26 mouse cellular contexts compared by ENCODE assay signal in genomic region chr7:78248119-78248642, GRCm38 (mm10).
DNase-seq lines count a peak whose midpoint lies in the region; ATAC-seq lines count a peak whose summit lies in the region.
"Had no signal": no experiment of that assay in that cellular context is flagged by ENCODE, and none has a peak within 500 bp of the region (broad histone marks: within the 10 kb centered on the region; RNA-seq: fewer than 3 reads in every experiment).

No protein-coding gene starts in this region.

- WGBS in kidney, embryonic 15.5 days = 14% methylated on average over 5 of the region's 5 CpGs
- 48% methylated on average over 5 of the region's 5 CpGs for WGBS in neural tube, embryonic 14.5 days
- WGBS in neural tube, embryonic 15.5 days = 47% methylated on average over 5 of the region's 5 CpGs

- no peak overlapping the region for H3K4me2 ChIP-seq in kidney, embryonic 15.5 days
- H3K4me2 ChIP-seq in neural tube, embryonic 14.5 days (ENCODE audit: low read depth, low read length) = no peak overlapping the region
- H3K4me2 ChIP-seq in neural tube, embryonic 15.5 days = no peak overlapping the region
- H3K4me2 ChIP-seq: embryonic facial prominence, embryonic 13.5 days; forebrain, embryonic 12.5 days; forebrain, embryonic 15.5 days; heart, embryonic 12.5 days; heart, embryonic 15.5 days; hindbrain, embryonic 13.5 days had no signal

- H3K36me3 ChIP-seq in kidney, embryonic 15.5 days = no peaks in the 10 kb centered on the region
- no peaks in the 10 kb centered on the region for H3K36me3 ChIP-seq in neural tube, embryonic 14.5 days (ENCODE audit: control insufficient read depth, insufficient read depth, low read length)
- H3K36me3 ChIP-seq in neural tube, embryonic 15.5 days = peaks cover 5% of the 10 kb centered on the region
- H3K36me3 ChIP-seq: embryonic facial prominence, embryonic 10.5 days; embryonic facial prominence, embryonic 13.5 days; forebrain, embryonic 12.5 days; heart, embryonic 12.5 days; heart, embryonic 15.5 days; hindbrain, embryonic 10.5 days had no signal

- no peak overlapping the region for H3K9ac ChIP-seq in kidney, embryonic 15.5 days
- H3K9ac ChIP-seq in neural tube, embryonic 14.5 days (replicated peaks; ENCODE audit: low read depth, low read length) = no peak overlapping the region
- no peak overlapping the region for H3K9ac ChIP-seq in neural tube, embryonic 15.5 days (replicated peaks)
- H3K9ac ChIP-seq: embryonic facial prominence, embryonic 13.5 days; forebrain, embryonic 12.5 days; forebrain, embryonic 15.5 days; heart, embryonic 12.5 days; heart, embryonic 15.5 days; hindbrain, embryonic 13.5 days had no signal

- H3K4me1 ChIP-seq in kidney, embryonic 15.5 days = peaks cover 10% of the 10 kb centered on the region
- no peaks in the 10 kb centered on the region for H3K4me1 ChIP-seq in neural tube, embryonic 14.5 days (ENCODE audit: control insufficient read depth, insufficient read depth, low read length)
- no peaks in the 10 kb centered on the region for H3K4me1 ChIP-seq in neural tube, embryonic 15.5 days
- H3K4me1 ChIP-seq: embryonic facial prominence, embryonic 10.5 days; embryonic facial prominence, embryonic 13.5 days; forebrain, embryonic 12.5 days; forebrain, embryonic 15.5 days; heart, embryonic 12.5 days; heart, embryonic 15.5 days; hindbrain, embryonic 10.5 days; hindbrain, embryonic 13.5 days had no signal

- peak overlapping the region; percentile 45; the same call in 1 of the 2 replicates for H3K27ac ChIP-seq in kidney, embryonic 15.5 days
- no peak overlapping the region for H3K27ac ChIP-seq in neural tube, embryonic 14.5 days (ENCODE audit: low read depth, low read length)
- no peak overlapping the region for H3K27ac ChIP-seq in neural tube, embryonic 15.5 days (replicated peaks)
- H3K27ac ChIP-seq: embryonic facial prominence, embryonic 10.5 days; embryonic facial prominence, embryonic 13.5 days; forebrain, embryonic 12.5 days; forebrain, embryonic 15.5 days; heart, embryonic 15.5 days; hindbrain, embryonic 10.5 days; hindbrain, embryonic 13.5 days had no signal

- no peaks in the 10 kb centered on the region for H3K9me3 ChIP-seq in kidney, embryonic 15.5 days (replicated peaks)
- H3K9me3 ChIP-seq in neural tube, embryonic 14.5 days (ENCODE audit: control insufficient read depth, low read length) = no peaks in the 10 kb centered on the region
- no peaks in the 10 kb centered on the region for H3K9me3 ChIP-seq in neural tube, embryonic 15.5 days (replicated peaks)
- H3K9me3 ChIP-seq: embryonic facial prominence, embryonic 10.5 days; embryonic facial prominence, embryonic 13.5 days; forebrain, embryonic 12.5 days; forebrain, embryonic 15.5 days; heart, embryonic 12.5 days; heart, embryonic 15.5 days; hindbrain, embryonic 10.5 days; hindbrain, embryonic 13.5 days had no signal

- ATAC-seq in kidney, embryonic 15.5 days (replicated peaks; ENCODE audit: low FRiP score) = peak; percentile 96
- peak; percentile 63; the same call in 1 of the 2 replicates for ATAC-seq in neural tube, embryonic 14.5 days (ENCODE audit: low read depth)
- no peak for ATAC-seq in neural tube, embryonic 15.5 days (ENCODE audit: low FRiP score)
- ATAC-seq: forebrain, embryonic 15.5 days; hindbrain, embryonic 16.5 days had no signal

- no peak overlapping the region for H3K4me3 ChIP-seq in kidney, embryonic 15.5 days (replicated peaks)
- no peak overlapping the region for H3K4me3 ChIP-seq in neural tube, embryonic 14.5 days (ENCODE audit: low read depth, low read length)
- no peak overlapping the region for H3K4me3 ChIP-seq in neural tube, embryonic 15.5 days (replicated peaks)
- H3K4me3 ChIP-seq: embryonic facial prominence, embryonic 10.5 days; embryonic facial prominence, embryonic 13.5 days; erythroblast, embryonic 14.5 days; forebrain, embryonic 12.5 days; forebrain, embryonic 15.5 days; heart, embryonic 12.5 days; heart, embryonic 15.5 days; hindbrain, embryonic 10.5 days; hindbrain, embryonic 13.5 days had no signal

- peak; percentile 14 for DNase-seq in embryo, embryonic 10 days (ENCODE audit: low spot score)
- DNase-seq in embryo, embryonic 9.5 days (ENCODE audit: extremely low spot score) = no peak
- no peak for DNase-seq in kidney, adult 9 months
- DNase-seq: adrenal gland, postnatal 10 days; adrenal gland, postnatal 36 days; cerebellum, adult 11 months; cerebellum, adult 2 months; cerebellum, adult 9-11 months; cerebellum, postnatal 25 days; gastrocnemius, postnatal 25 days; heart, adult 18-20 months; heart, postnatal 10 days; heart, postnatal 36 days had no signal

- H3K27me3 ChIP-seq in kidney, embryonic 15.5 days = no peaks in the 10 kb centered on the region
- H3K27me3 ChIP-seq in neural tube, embryonic 14.5 days (ENCODE audit: control insufficient read depth, insufficient read depth, low read length) = no peaks in the 10 kb centered on the region
- H3K27me3 ChIP-seq in neural tube, embryonic 15.5 days (replicated peaks) = no peaks in the 10 kb centered on the region
- H3K27me3 ChIP-seq: embryonic facial prominence, embryonic 13.5 days; forebrain, embryonic 12.5 days; forebrain, embryonic 15.5 days; heart, embryonic 12.5 days; heart, embryonic 15.5 days; hindbrain, embryonic 13.5 days had no signal
